ENCODE assay signal across 25 mouse cellular contexts in the genomic region with DNA sequence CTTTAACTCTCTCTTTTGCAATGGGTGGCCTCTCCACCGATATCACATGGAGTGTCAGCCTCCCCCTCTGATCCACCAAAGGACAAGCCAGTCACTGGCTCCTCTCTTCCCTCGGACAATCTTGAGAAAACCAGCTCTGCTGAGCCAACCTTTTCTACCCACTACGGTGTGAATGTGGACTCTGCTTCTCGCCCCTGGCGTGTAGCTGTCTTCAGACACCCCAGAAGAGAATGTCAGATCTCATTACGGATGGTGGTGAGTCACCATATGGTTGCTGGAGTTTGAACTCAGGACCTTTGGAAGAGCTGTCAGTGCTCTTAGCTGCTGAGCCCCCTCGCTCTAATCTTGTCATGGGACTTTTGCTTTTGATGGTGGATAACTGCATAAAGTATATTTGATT.
DNase-seq lines count a peak whose midpoint lies in the region; TF ChIP-seq lines count a peak whose summit lies in the region.
"Had no signal": no experiment of that assay in that cellular context is flagged by ENCODE, and none has a peak within 500 bp of the region (broad histone marks: within the 10 kb centered on the region; RNA-seq: fewer than 3 reads in every experiment).

No protein-coding gene starts in this region.

- H3K4me2 ChIP-seq in CH12.LX (ENCODE audit: insufficient read depth, low read depth, poor library complexity, severe bottlenecking), result peak overlapping the region; percentile 11; the same call in 1 of the 2 replicates
- H3K4me2 ChIP-seq: embryonic facial prominence, embryonic 13.5 days; heart, embryonic 12.5 days; hindbrain, embryonic 13.5 days; limb, embryonic 13.5 days; liver, embryonic 11.5 days; lung, embryonic 15.5 days had no signal

- dilution Hi-C loops in CH12.LX (cut with MboI; ENCODE audit: extremely low pct_ligation_motif_present, extremely low pct_unique_long_range_greater_than_20kb, low sequenced_read_pairs), result no loop called here

- no peak for TF ChIP-seq EP300 in CH12.LX (IDR thresholded peaks at IDR 0.05; ENCODE audit: low read length)

- intact Hi-C loops in left cerebral cortex, adult 2 months (cut with DNase I), result loop anchor here (2.0 kb wide), 1 partner anchor 52 kb away; no protein-coding TSS in a partner anchor

- H3K9ac ChIP-seq in CH12.LX (ENCODE audit: insufficient read depth, low read depth), result no peak overlapping the region
- H3K9ac ChIP-seq: embryonic facial prominence, embryonic 13.5 days; forebrain, postnatal 0 days; heart, embryonic 12.5 days; hindbrain, embryonic 13.5 days; limb, embryonic 13.5 days; lung, embryonic 15.5 days had no signal

- peak overlapping the region; percentile 73 for H3K27ac ChIP-seq in left cerebral cortex, adult 2 months
- no peak overlapping the region for H3K27ac ChIP-seq in CH12.LX (ENCODE audit: insufficient read depth, low read depth)
- peak overlapping the region; percentile 26 for H3K27ac ChIP-seq in olfactory bulb, adult 2 months (ENCODE audit: insufficient read depth, low read depth, low read length)
- H3K27ac ChIP-seq: embryonic facial prominence, embryonic 13.5 days; forebrain, embryonic 10.5 days; heart, adult 2 months; hindbrain, embryonic 13.5 days; kidney, postnatal 0 days; limb, embryonic 13.5 days; lung, embryonic 15.5 days had no signal

- H3K4me3 ChIP-seq in left cerebral cortex, adult 2 months, result no peak overlapping the region
- no peak overlapping the region for H3K4me3 ChIP-seq in CH12.LX (replicated peaks in 1 of 3; ENCODE audit: low read depth in 2 of 3, low read length in 2 of 3, poor library complexity in 1 of 3)
- no peak overlapping the region for H3K4me3 ChIP-seq in olfactory bulb, adult 2 months (ENCODE audit: insufficient read depth, low read depth, low read length)
- H3K4me3 ChIP-seq: embryonic facial prominence, embryonic 13.5 days; forebrain, embryonic 10.5 days; heart, adult 2 months; heart, embryonic 12.5 days; hindbrain, embryonic 13.5 days; limb, embryonic 13.5 days; lung, embryonic 15.5 days had no signal

- no peak for TF ChIP-seq CTCF in left cerebral cortex, adult 2 months (IDR thresholded peaks at IDR 0.05)
- no peak for TF ChIP-seq CTCF in CH12.LX (conservative IDR thresholded peaks at IDR 0.05 in 1 of 2, IDR thresholded peaks at IDR 0.05 in 1 of 2; ENCODE audit: low read depth in 2 of 2, low read length in 2 of 2)
- TF ChIP-seq CTCF in olfactory bulb, adult 2 months (IDR thresholded peaks at IDR 0.05; ENCODE audit: insufficient read depth, low read depth, low read length), result no peak

- H3K36me3 ChIP-seq in CH12.LX (replicated peaks in 1 of 2; ENCODE audit: control insufficient read depth in 1 of 2, insufficient read depth in 1 of 2, low read length in 1 of 2), result no peaks in the 10 kb centered on the region
- H3K36me3 ChIP-seq: forebrain, embryonic 10.5 days; limb, embryonic 13.5 days; lung, embryonic 15.5 days had no signal

- H3K27me3 ChIP-seq in CH12.LX (replicated peaks), result peaks cover 64% of the 10 kb centered on the region
- H3K27me3 ChIP-seq: embryonic facial prominence, embryonic 13.5 days; heart, embryonic 12.5 days; hindbrain, embryonic 13.5 days; limb, embryonic 13.5 days; lung, embryonic 15.5 days had no signal

- no peaks in the 10 kb centered on the region for H3K79me2 ChIP-seq in CH12.LX (replicated peaks; ENCODE audit: control insufficient read depth, extremely low read depth, insufficient read depth, poor library complexity, severe bottlenecking)

- no peaks in the 10 kb centered on the region for H3K9me3 ChIP-seq in CH12.LX (replicated peaks; ENCODE audit: low read length)
- H3K9me3 ChIP-seq: embryonic facial prominence, embryonic 13.5 days; forebrain, embryonic 10.5 days; heart, embryonic 12.5 days; hindbrain, embryonic 13.5 days; limb, embryonic 13.5 days; lung, embryonic 15.5 days had no signal

- WGBS in olfactory bulb, adult 2 months, result 61% methylated on average over 7 of the region's 7 CpGs

- in situ Hi-C loops in CH12.LX (cut with MboI; ENCODE audit: low pct_ligation_motif_present, low pct_unique_long_range_greater_than_20kb, low sequenced_read_pairs), result loop anchor here (10.0 kb wide), 1 partner anchor 164 kb away; no protein-coding TSS in a partner anchor

- DNase-seq in left cerebral cortex, adult 2 months (ENCODE audit: extremely low spot score in 1 of 2, low spot score in 2 of 2), result no peak
- DNase-seq in left cerebral cortex, adult 8-10 months (ENCODE audit: low spot score in 2 of 2), result no peak
- no peak for DNase-seq in CH12.LX (ENCODE audit: extremely low read depth)
- DNase-seq in brain, adult 2 months (ENCODE audit: low read depth, low spot score), result peak; percentile 34
- DNase-seq in kidney, postnatal 25 days, result no peak
- DNase-seq in lung, postnatal 4 days, result no peak
- DNase-seq: adrenal gland, postnatal 25 days; cerebellum, adult 8-10 months; cerebellum, postnatal 25 days; forebrain, postnatal 0 days; gastrocnemius, postnatal 14 days; heart, postnatal 4 days; kidney, adult 8-10 months; midbrain, embryonic 14.5 days; right cerebral cortex, postnatal 4 days had no signal

- no peak for TF ChIP-seq POLR2A in CH12.LX (IDR thresholded peaks at IDR 0.05; ENCODE audit: low read depth, low read length)
- TF ChIP-seq POLR2A in olfactory bulb, adult 2 months (IDR thresholded peaks at IDR 0.05; ENCODE audit: insufficient read depth, low read depth, low read length), result no peak

- H3K4me1 ChIP-seq in CH12.LX (ENCODE audit: control insufficient read depth in 1 of 2, insufficient read depth in 2 of 2), result peaks cover 0 to 21% of the 10 kb centered on the region in 2 experiments; a peak in 2 of 4 replicates
- peaks cover 23% of the 10 kb centered on the region for H3K4me1 ChIP-seq in olfactory bulb, adult 2 months (ENCODE audit: control insufficient read depth, insufficient read depth, low read length)
- H3K4me1 ChIP-seq: heart, embryonic 12.5 days had no signal

- no peak for TF ChIP-seq RAD21 in CH12.LX (IDR thresholded peaks at IDR 0.05; ENCODE audit: low read depth, low read length)

TF ChIP-seq in CH12.LX, 34 proteins besides CTCF, POLR2A, EP300 and RAD21:
- no peak for TF ChIP-seq BHLHE40 (IDR thresholded peaks at IDR 0.05; ENCODE audit: low read depth, low read length)
- no peak for TF ChIP-seq MAFK (IDR thresholded peaks at IDR 0.05; ENCODE audit: insufficient replicate concordance, low read length)
- TF ChIP-seq MEF2A (IDR thresholded peaks at IDR 0.05; ENCODE audit: borderline replicate concordance, low read depth, low read length), result no peak
- TF ChIP-seq MAX (IDR thresholded peaks at IDR 0.05; ENCODE audit: low read length), result no peak
- TF ChIP-seq PAX5 (IDR thresholded peaks at IDR 0.05; ENCODE audit: low read length), result no peak
- TF ChIP-seq ZKSCAN1 (IDR thresholded peaks at IDR 0.05; ENCODE audit: borderline replicate concordance, low read depth, low read length), result no peak
- no peak for TF ChIP-seq USF1 (IDR thresholded peaks at IDR 0.05; ENCODE audit: low read depth, low read length)
- no peak for TF ChIP-seq CHD2 (IDR thresholded peaks at IDR 0.05; ENCODE audit: low read length)
- TF ChIP-seq MXI1 (IDR thresholded peaks at IDR 0.05; ENCODE audit: low read depth, low read length), result no peak
- TF ChIP-seq HCFC1 (IDR thresholded peaks at IDR 0.05; ENCODE audit: low read depth, low read length), result no peak
- TF ChIP-seq TCF12 (IDR thresholded peaks at IDR 0.05; ENCODE audit: low read depth, low read length), result no peak
- no peak for TF ChIP-seq MYC (IDR thresholded peaks at IDR 0.05; ENCODE audit: low read depth, low read length)
